Mouse (Mus musculus) kidney, postnatal 36 days (tissue): ENCODE measurements around the gene Rfc2.

Experiments
- DNase-seq, 2 experiments: peaks; one replicate each; pipeline ENCODE4 v3.0.0; 2021 to 2022; ENCODE audit warnings: mixed read lengths in 2 of 2

Rfc2 gene

DNA sequence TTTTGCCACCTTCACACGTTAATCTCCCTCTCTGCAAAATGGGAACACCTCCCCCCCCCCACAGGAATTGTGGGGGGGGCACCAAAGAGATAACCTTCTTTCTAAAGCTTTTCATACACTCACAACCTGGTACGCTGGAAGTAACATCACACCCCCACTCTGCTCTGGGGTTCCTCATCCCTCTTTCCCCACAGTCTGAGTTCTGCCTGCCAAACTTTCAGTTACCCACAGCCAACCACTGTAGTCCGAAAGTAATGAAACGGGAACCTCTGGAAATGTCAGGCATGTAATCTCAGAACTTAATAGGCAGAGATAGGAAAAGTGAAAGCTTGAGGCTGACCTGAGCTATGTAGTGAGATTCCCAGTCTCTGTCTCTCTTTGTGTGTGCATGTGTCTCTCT, 13.7 kb upstream of the Rfc2 start:
- no peak for DNase-seq

DNA sequence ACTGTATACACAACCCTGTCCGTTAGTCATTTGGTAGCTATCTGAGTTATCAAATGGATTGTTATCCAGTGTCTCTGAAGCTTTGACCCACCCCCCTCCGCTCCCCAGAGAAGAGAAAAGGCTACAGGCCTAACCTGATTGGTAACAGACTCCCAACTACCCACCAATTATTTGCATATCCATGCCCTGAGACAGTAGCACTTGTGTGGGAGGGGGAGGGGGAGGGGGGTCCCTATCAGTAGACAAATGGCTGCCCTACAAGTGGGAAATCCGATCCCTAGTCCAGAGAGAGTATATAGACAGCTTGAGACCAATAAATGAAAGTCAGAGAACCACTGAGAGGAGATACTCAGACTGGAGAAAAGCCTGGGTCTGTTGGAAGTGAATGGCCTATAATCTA, 13.1 kb upstream of the Rfc2 start:
- DNase-seq: no peak

DNA sequence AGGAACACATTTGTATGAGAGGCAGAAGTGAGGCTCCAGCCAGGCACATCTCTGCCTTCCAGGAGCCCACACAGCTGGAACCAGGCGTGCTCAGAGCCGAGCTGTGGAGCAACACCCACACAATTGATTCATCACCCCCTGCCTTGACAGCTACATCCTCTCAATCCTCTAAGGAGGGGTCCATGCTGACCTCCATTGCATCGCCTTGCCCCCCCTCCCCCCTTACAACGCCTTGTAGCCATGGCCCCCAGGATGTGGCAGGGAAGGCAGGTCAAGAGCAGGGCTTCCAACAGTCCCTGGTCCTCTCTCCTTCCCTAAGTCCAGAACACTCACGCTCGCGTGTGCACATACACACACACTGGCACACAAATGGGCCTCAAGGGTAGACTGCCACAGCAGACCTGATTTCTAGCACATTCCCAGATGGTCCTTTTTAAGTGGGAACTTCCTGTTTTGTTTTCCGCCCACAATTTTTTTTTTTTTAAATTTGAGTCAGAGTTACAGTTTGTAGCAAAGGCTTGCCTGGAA, 12.1 kb upstream of the Rfc2 start:
- peak; percentile 38 to 41 for DNase-seq

DNA sequence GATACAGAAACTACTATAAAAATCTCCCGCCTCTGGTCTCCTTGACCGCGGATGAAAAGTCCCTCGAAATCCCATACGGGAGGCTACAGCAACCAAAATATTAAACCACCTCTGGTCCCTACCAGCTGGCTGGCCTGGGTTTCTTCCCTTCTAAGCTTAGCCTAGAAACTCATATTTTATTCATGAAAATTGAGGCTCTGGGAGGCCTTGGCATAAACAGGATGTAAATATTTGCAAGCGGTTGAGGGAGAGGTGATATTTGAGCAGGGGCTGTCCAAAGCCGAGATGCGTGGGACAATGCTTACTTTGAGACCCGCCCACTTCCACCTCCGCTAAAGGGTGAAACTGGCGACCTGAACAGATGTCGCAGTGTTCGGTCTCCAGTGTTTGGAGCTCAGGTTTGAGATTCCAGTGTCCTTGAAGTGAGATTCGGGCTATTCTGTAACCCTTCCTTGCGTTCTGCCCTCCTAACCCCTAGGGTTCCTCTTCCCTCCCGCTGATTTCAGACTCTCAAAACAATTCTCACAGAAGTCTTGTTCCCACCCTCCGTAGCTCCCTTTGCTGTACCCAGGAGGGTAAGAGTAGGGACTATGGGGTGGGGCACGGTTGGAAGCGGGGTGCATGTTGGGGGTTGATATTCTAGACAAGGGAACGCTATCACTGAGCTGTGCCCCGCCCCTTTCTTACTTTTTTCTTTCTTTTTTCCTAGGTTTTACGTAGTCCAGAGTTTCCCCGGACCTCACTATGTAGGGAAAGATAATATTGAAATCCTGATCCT, 9.2 kb upstream of the Rfc2 start:
- DNase-seq: peak; percentile 78 to 83

DNA sequence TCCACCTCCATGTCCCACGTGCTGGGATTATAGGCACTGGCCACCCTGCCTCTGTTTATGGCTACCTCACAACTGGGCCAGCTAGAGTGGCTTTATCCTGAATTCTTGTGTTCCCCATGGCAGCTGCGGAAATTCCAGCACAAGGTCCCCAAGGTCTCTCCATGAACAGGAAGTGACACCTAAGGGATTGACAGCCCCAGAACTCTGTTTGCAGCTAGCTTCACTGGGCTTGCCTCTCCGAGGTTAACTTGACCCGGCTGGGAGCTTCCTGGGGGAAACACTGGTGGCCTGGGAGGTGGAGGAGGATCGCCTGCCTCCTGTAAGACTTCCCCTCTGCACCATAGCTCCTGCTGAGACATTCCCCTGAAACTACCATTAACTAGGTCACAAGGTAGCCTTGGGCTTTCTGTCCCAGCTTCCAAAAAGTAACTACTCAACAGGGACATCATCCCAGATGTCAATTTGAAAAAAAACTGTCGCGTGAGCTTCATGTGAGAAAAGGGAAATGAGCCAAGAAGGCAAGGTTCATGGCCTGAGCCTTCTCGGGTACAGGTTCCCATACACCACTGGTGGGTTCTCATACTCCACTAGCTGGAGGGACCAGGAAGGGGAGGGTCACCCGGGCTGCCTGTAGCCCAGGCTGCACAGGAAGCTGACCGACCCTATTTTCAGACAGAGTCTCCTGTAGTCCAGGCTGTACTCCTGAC, 8.5 kb upstream of the Rfc2 start:
- peak; percentile 53 to 66 for DNase-seq

DNA sequence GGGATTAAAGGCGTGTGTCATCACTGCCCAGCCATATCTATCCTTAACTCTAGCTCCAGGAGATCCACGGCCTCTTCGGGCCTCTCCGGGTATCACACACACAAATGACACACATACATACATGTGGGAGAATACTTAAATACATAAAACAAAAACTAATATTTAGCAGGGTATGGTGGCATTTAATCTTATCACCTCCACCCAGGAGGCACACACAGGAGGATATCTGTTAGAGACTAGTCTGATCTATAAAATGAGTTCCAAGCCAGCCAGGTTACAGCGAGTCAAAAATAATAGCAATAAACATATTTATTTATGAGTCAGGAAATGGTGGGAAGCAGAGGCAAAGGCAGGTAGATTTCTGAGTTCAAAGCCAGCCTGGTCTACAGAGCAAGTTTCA, 5.3 kb upstream of the Rfc2 start:
- no peak for DNase-seq

DNA sequence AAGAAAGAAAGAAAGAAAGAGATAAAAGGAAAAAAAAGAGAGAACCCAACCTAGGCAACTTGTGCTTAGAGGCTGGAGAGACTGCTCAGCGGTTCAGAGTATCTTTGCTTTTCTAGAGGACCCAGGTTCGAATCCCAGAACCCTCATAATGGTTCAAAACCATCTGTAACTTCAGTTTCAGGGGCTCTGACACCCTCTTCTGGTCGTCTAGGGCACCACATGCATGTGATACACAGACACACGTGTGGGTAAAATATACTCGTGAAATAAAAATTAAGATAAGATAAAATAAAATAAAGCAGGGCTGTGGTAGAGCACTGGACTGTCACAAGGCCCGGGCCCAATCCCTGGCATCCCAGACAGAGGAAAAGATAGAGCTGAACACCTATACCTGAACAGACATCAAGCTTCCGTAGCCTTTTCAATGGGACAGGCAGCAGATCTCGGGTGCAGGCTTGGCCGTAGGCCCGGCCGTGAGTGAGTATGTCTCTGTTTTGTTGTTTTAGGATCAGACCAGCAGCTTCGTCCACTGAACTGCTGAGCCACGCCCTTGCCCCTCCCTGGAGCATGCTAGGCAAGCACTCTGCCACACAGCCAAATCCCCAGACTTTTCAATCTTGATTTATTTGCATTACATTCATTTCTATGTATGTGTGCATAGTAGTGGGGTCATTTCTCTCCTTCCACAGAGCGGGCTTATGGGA, 4.5 kb upstream of the Rfc2 start:
- DNase-seq: peak in 1 of 2 experiments; percentile 30

DNA sequence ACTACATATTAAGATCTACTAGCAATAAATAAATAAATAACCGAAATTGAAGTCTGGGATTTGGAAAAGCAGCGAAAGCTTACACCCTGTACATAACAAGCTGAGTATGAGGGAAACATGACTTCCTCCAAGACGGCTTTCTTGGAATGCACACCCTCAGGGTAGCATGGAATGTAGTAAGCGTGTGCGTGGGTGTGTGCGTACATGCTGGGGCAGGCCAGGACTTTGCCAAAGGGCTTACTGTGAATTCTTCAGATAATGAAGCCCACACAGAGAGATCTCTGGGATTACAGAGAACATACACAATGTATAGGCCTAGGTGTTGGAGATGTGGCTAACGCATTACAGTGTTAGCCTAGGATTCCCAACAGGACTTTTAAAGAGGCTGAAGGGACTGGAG, 3.6 kb upstream of the Rfc2 start:
- no peak for DNase-seq

DNA sequence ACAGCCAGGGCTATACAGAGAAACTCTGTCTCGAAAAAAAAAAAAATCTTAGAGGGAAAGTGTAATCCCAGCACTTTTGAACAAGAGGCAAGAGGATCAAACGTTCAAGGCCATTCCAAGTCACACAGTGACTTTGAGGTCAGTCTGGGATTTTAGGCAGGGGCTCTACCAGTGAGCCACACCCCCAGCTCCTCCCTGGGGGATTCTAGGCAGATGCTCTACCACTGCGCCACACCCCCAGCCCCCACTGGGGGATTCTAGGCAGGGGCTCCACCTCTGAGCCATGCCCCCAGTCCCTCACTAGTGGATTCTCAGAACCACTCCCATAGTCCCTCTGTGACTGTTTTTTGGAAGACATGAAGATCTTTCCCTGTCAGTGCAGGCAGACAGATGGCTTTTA, 2.0 kb upstream of the Rfc2 start:
- no peak for DNase-seq

DNA sequence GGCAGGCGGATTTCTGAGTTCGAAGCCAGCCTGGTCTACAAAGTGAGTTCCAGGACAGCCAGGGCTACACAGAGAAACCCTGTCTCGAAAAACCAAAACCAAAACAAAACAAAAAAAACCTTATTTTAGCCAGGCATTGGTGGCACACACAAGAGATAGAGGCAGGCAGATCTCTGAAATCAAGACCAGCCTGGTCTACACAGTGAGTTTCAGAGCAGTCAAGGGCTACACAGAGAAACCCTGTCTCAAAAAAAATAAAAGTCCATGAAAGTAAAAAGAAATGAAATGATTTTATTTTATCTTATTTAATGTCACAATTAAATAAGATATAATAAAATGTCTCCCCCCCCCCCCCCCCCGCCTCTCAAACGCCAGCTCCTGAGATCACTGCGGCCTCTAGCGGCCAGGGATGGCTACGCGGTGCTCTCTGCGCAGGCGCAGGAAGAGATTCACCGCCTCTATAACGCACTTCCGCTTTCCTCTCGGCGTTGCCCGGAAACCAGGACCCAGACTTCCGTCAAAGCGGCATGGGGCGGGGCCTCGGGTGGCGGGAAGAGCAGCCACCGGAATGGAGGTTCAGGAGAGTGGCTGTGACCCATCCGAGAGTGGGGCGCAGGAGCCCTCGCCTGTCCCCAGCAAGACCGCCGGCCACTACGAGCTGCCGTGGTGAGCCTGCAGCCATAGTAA, 1.2 kb downstream of the Rfc2 start:
- peak; percentile 97 to 99 for DNase-seq

DNA sequence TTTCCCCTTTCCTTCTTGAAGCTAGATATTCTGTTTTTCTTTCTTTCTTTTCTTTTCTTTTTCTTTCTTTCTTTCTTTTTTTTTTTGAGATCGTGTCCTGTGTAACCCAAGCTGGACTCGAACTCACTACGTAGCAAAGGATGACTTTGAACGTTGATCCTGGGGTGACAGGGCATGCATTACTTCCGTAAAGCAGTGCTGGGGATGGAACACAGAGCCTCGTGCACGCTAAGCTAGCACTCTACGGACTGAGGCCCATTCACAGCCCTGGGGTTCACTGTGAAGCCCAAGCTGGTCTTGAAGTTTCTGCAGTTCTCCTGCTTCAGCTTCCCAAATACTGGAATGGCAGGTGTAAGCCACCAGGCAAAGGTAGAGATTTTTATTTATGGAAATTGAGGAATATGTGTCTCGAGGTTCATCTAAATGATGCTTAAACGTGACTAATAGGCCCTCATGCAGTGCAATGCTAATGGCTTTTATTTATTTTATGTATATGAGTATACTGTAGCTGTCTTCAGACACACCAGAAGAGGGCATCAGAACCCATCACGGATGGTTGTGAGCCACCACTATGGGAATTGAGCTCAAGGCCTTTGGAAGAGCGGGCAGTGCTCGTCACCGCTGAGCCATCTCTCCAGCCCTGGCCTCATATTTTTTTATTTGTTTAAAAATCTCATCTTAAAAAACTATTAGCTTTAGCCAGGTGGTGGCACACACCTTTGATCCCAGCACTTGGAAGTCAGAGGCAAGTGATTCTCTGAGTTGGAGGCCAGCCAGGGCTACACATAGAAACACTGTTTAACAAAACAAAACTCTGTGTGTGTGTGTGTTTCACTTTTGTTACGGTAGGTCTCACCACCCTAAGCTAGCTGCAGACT, 2.1 kb downstream of the Rfc2 start:
- DNase-seq: peak in 1 of 2 experiments; percentile 64

DNA sequence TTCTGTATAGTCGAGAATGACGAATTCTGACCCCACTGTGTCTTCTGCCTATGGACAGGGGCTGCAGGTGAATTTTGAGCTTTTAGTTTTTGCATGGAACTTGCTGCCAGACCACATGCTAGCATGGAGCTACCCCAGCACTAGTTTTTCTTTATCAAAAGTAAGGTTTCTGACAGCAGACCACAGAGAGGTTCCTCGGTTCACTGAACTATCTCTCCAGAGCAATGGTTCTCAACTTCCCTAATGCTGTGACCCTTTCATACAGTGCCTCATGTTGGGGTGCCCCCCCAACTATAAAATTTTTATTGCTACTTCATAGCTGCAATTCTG, 2.7 kb downstream of the Rfc2 start:
- DNase-seq: no peak

DNA sequence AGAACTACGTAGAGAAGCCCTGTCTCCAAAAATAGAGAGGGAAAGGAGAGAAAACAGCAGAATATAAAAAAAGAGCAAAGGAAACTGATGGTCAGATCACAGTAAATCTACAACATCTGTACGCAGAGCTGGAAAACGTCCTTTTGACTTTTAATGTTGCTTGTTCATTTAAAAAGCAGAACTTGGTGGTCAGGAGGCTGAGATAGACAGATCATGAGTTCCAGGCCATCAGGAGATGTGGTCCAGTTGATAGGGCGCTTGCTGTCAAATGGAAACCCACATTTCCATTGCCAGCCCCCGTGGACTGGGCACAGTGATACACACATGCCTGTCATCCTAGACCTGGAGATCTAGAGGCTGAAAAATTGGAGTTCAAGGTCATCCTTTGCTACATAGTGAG, 3.6 kb downstream of the Rfc2 start:
- no peak for DNase-seq

DNA sequence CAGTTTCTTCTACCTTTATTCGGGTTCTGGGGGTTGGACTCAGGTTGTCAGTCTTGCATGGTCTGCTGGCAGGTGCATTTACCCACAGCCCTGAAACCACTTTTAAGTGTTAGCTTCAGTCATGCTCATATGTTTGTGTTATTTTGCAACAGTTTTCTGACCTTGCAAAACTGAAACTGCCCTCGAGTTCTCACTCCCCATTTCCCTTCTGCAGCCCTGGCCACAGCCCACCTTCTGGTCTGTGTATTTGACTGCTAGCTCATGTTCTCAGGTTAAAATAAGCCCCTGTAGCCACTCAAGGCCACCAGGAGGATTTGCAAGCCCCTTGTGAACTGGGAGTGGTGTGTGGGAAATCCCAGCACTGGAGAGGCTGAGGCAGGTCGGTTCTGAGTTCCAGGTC, 8.7 kb downstream of the Rfc2 start:
- no peak for DNase-seq

DNA sequence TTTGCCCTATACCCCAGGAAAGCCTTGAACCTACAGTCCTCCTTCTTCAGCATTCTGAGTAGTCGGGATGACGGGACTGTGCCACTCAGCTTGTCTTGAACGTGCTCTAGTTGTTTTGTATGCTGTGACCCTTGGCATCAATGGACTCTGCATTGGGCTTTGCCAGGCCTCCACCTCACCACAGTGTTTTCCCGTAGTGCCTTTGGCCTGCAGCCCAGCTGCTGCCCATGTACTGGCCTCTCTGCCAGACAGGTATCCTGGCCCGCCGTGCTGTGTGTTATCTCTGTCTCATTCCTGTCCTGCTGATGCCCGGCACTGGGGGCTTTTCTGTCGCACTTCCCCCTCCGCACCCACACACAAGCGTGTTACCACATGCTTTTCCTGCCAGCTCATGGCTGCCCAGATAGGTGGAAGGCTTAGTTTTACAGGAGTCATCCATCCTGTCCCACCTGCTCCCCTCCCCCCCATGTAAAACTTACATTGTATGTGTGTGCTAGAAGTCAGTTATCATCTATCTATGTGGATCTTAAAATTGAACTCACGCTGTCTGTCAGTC, 10.9 kb downstream of the Rfc2 start:
- DNase-seq: peak; percentile 55 to 71

DNA sequence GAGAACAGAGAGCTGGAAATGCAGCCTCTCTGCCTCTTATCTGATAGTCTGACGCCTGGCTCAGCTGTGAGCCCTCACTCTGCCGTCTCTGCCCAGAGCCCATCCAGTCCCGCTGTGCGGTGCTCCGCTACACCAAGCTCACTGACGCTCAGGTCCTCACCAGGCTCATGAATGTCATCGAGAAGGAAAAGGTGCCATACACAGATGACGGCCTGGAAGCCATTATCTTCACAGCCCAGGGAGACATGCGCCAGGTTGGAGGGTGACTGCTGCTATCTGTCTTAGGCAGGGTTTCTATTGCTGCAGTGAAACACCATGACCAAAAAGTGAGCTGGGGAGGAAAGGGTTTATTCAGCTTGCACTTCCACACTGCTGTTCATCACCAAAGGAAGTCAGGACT, 11.9 kb downstream of the Rfc2 start:
- DNase-seq: no peak

DNA sequence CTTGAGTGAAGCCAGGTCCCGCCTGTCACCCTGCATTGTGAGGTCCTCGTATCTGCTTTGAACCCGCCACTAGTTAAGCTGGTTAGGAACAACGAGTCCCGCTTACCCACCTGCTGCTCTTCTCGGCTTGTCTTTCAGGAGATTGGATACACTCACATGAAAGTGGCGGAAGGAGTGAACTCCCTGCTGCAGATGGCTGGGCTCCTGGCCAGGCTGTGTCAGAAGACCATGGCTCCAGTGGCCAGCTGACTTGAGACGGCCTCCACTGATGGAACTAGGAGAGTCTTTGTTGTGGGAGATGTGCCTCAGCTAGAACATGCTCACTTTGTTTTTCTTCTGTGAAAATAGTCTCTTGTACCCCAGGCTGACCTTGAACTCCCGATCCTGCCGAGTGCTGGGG, 16.5 kb downstream of the Rfc2 start:
- no peak for DNase-seq

DNA sequence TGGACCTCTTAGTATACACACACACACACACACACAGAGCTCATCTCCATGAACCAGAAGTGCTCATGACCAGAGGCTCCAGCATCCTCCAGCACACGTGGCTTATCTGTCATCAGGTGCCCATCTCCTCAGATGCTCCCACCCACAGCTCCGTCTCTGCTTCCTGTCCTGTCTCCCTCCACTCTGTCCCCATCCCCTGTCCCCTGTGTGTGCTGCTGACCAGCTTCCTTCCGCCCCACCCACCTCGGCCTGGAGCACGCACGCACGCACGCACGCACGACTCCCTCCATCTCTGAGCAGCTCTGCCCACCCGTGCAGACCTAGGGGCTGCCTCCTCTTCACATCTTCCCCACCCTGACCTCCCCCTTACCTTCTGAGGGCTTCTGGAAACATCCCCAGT, 23.2 kb downstream of the Rfc2 start:
- DNase-seq: no peak

DNA sequence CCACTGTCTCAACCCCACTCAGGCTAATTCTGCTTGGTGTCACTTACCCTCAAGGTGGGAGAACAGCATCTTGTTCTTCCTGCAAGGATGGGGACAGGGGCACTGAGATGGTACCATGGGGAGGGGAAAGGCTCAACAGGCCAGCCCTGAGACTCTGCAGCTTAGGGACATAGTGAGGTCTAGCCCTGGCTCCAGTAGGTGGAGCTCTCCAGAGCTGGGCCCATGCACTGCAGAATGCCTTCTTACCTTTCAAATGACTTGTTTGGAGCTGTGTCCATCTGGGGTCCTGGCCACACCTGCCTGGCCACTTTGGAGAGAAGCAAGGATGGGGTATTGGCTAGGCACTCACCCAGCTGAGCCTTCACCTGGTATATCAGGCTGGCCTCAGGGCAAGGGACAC, 25.1 kb downstream of the Rfc2 start:
- DNase-seq: no peak

DNA sequence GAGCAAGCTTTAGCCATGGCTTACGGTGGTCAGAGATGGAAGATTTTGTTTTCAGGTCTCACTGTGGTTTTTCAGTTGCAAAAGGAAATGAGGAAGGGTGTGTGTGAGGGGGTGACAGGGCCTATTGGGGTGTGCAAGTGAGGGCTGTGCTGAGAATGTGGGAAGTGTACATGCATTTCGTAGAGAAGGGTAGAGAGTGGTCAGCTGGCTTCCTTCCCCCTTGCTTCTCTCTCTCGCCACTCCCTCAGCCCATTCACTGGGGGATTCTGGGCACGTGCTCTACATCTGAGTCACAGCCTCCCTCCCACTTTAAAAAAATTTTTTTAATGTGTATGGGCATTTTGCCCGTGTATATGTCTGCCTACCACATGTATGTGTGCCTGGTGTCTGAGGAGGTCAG, 26.0 kb downstream of the Rfc2 start:
- DNase-seq: no peak

DNA sequence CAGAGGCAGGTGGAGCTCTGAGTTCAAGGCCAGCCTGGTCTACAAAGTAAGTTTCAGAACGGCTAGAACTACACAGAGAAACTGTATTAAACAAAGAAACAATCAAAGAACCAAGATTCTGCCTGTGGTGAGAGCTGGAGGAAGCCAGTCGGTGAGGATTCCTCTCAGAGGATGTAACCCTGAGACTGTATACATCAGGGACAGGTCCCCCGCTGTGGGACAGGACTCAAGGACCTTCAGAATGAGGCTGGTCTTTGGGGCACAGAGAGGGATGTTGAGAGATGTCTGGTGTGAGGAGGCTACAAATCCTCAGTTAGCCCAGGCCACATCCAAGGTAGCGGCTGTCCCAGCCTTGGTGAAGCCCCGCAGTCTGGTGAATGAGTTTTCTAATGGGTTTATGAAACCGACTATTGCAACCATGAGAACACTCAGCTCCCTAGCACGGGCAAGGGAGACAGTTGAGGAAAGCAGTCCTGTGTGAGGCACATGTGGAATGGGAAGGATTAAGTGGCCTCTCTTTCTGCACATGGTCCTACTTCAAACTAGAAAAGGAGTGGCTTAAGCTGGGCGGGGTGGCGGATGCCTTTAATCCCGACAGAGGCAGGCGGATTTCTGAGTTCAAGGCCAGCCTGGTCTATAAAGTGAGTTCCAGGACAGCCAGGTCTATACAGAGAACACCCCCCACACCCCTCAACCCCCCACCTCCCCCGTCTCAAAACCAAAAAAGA, 28.9 kb downstream of the Rfc2 start:
- no peak for DNase-seq
